8 mouse cellular contexts compared by ENCODE assay signal in genomic region chr6:124904991-124905860, GRCm38 (mm10). TPM values are rescaled to one million over a fixed set of nuclear protein-coding genes. Genes with fewer than 3 reads are reported as not detected.
DNase-seq lines count a peak whose midpoint lies in the region; ATAC-seq and TF ChIP-seq lines count a peak whose summit lies in the region.

No protein-coding gene starts in this region.

- H3K27me3 ChIP-seq in heart, embryonic 11.5 days (ENCODE audit: control insufficient read depth, insufficient read depth, low read length), result peaks cover 19% of the 10 kb centered on the region
- H3K27me3 ChIP-seq in forebrain, postnatal 0 days (ENCODE audit: insufficient read depth, low read length), result no peaks in the 10 kb centered on the region
- H3K27me3 ChIP-seq in midbrain, embryonic 12.5 days, result peaks cover 22% of the 10 kb centered on the region

- no peak for TF ChIP-seq CTCF in forebrain, postnatal 0 days (IDR thresholded peaks at IDR 0.05; ENCODE audit: low read depth)

- H3K4me2 ChIP-seq in heart, embryonic 11.5 days, result peak overlapping the region; percentile 75
- H3K4me2 ChIP-seq in forebrain, postnatal 0 days (ENCODE audit: low read depth), result peak overlapping the region; percentile 78
- peak overlapping the region; percentile 71 for H3K4me2 ChIP-seq in midbrain, embryonic 12.5 days (replicated peaks)

- DNase-seq in heart, adult 11 months, result no peak
- peak; percentile 39 for DNase-seq in brain, adult 2 months (ENCODE audit: low read depth, low spot score)
- DNase-seq in forebrain, postnatal 0 days, result no peak
- DNase-seq in frontal cortex, postnatal 10 days (ENCODE audit: low spot score in 2 of 2), result no peak
- no peak for DNase-seq in gastrocnemius, postnatal 36 days
- DNase-seq in thymus, postnatal 14 days, result no peak

- ATAC-seq in heart, embryonic 11.5 days (replicated peaks; ENCODE audit: insufficient number of reproducible peaks, low FRiP score, low TSS enrichment), result no peak
- ATAC-seq in forebrain, postnatal 0 days, result no peak
- no peak for ATAC-seq in midbrain, embryonic 12.5 days (ENCODE audit: low FRiP score, low read depth)

- H3K4me1 ChIP-seq in heart, embryonic 11.5 days (ENCODE audit: control insufficient read depth, insufficient read depth, low read length), result peaks cover 20% of the 10 kb centered on the region
- peaks cover 11% of the 10 kb centered on the region for H3K4me1 ChIP-seq in forebrain, postnatal 0 days (ENCODE audit: insufficient read depth)
- peaks cover 32% of the 10 kb centered on the region for H3K4me1 ChIP-seq in midbrain, embryonic 12.5 days

- no peaks in the 10 kb centered on the region for H3K9me3 ChIP-seq in heart, embryonic 11.5 days (replicated peaks; ENCODE audit: control insufficient read depth, low read length)
- H3K9me3 ChIP-seq in forebrain, postnatal 0 days (ENCODE audit: low read length), result no peaks in the 10 kb centered on the region
- no peaks in the 10 kb centered on the region for H3K9me3 ChIP-seq in midbrain, embryonic 12.5 days

- 34% methylated on average over 13 of the region's 16 CpGs for WGBS in heart, embryonic 11.5 days (ENCODE audit: insufficient replicate concordance)
- 31% methylated on average over 14 of the region's 16 CpGs for WGBS in forebrain, postnatal 0 days
- WGBS in midbrain, embryonic 12.5 days, result 32% methylated on average over 13 of the region's 16 CpGs

- intact Hi-C loops in gastrocnemius, postnatal 36 days (cut with DNase I), result loop anchor here (1.0 to 5.0 kb wide), 5 partner anchors 25 to 177 kb away; partner anchors contain the start of genes P3h3 and Zfp384

- peak overlapping the region; percentile 53 for H3K4me3 ChIP-seq in heart, embryonic 11.5 days (ENCODE audit: low read depth, low read length)
- peak overlapping the region; percentile 40 for H3K4me3 ChIP-seq in forebrain, postnatal 0 days (ENCODE audit: low read depth, low read length)
- H3K4me3 ChIP-seq in midbrain, embryonic 12.5 days, result peak overlapping the region; percentile 45

- H3K27ac ChIP-seq in heart, embryonic 11.5 days (ENCODE audit: low read depth, low read length), result peak overlapping the region; percentile 97
- H3K27ac ChIP-seq in forebrain, postnatal 0 days (ENCODE audit: low read depth, low read length), result peak overlapping the region; percentile 99
- peak overlapping the region; percentile 99 for H3K27ac ChIP-seq in midbrain, embryonic 12.5 days (replicated peaks)

- no peaks in the 10 kb centered on the region for H3K36me3 ChIP-seq in heart, embryonic 11.5 days (ENCODE audit: control insufficient read depth, insufficient read depth, low read length)
- no peaks in the 10 kb centered on the region for H3K36me3 ChIP-seq in forebrain, postnatal 0 days (ENCODE audit: insufficient read depth)
- no peaks in the 10 kb centered on the region for H3K36me3 ChIP-seq in midbrain, embryonic 12.5 days

- peak overlapping the region; percentile 77 for H3K9ac ChIP-seq in heart, embryonic 11.5 days (ENCODE audit: low read depth, low read length)
- H3K9ac ChIP-seq in forebrain, postnatal 0 days, result peak overlapping the region; percentile 74
- H3K9ac ChIP-seq in midbrain, embryonic 12.5 days (replicated peaks), result peak overlapping the region; percentile 80

RNA-seq across cellular contexts. Expression of gene Lag3, which starts 6.3 kb away (rescaled TPM):
- polyA plus RNA-seq in heart, embryonic 11.5 days (2014; fragmentation: Nextera tagmentation; extraction: Ambion mirVana), result 1.1 and 1.3 TPM in 2 replicates
- total RNA-seq in forebrain, postnatal 0 days (2014; rRNA removed), result 1.9 and 2.4 TPM in 2 replicates
- 2.6 and 3.9 TPM in 2 replicates for polyA plus RNA-seq in forebrain, postnatal 0 days (2015; fragmentation: Nextera tagmentation; extraction: Ambion mirVana)
- 1.9 and 3.1 TPM in 2 replicates for polyA plus RNA-seq in midbrain, embryonic 12.5 days (2016; fragmentation: Nextera tagmentation; extraction: Ambion mirVana)
- total RNA-seq in gastrocnemius, postnatal 36 days (2021), result under 1 TPM in 1 of 2 experiments, not detected in 1; 0.25 TPM

RNA-seq across cellular contexts. Expression of gene Ptms, which starts 14.7 kb away (rescaled TPM):
- polyA plus RNA-seq in heart, embryonic 11.5 days (2014; fragmentation: Nextera tagmentation; extraction: Ambion mirVana), result 138 and 158 TPM in 2 replicates
- 722 and 784 TPM in 2 replicates for total RNA-seq in forebrain, postnatal 0 days (2014; rRNA removed)
- polyA plus RNA-seq in forebrain, postnatal 0 days (2015; fragmentation: Nextera tagmentation; extraction: Ambion mirVana), result 1,090 and 1,099 TPM in 2 replicates
- polyA plus RNA-seq in midbrain, embryonic 12.5 days (2016; fragmentation: Nextera tagmentation; extraction: Ambion mirVana), result 525 and 672 TPM in 2 replicates
- total RNA-seq in gastrocnemius, postnatal 36 days (2021), result 100 to 1,000 TPM; 101 to 129 TPM

RNA-seq across cellular contexts. Expression of gene Cd4, which starts 17.2 kb away (rescaled TPM):
- polyA plus RNA-seq in heart, embryonic 11.5 days (2014; fragmentation: Nextera tagmentation; extraction: Ambion mirVana), result not detected in 2 replicates
- total RNA-seq in forebrain, postnatal 0 days (2014; rRNA removed), result 0.57 and 0.69 TPM in 2 replicates
- 0.25 and 0.72 TPM in 2 replicates for polyA plus RNA-seq in forebrain, postnatal 0 days (2015; fragmentation: Nextera tagmentation; extraction: Ambion mirVana)
- 0.20 TPM in 1 of 2 replicates, not detected in the other for polyA plus RNA-seq in midbrain, embryonic 12.5 days (2016; fragmentation: Nextera tagmentation; extraction: Ambion mirVana)
- total RNA-seq in gastrocnemius, postnatal 36 days (2021), result 1 to 10 TPM in 1 of 2 experiments, not detected in 1; 2.8 TPM

RNA-seq across cellular contexts. Expression of gene Mlf2, which starts 26.0 kb away (rescaled TPM):
- 326 and 347 TPM in 2 replicates for polyA plus RNA-seq in heart, embryonic 11.5 days (2014; fragmentation: Nextera tagmentation; extraction: Ambion mirVana)
- total RNA-seq in forebrain, postnatal 0 days (2014; rRNA removed), result 432 and 471 TPM in 2 replicates
- 665 and 718 TPM in 2 replicates for polyA plus RNA-seq in forebrain, postnatal 0 days (2015; fragmentation: Nextera tagmentation; extraction: Ambion mirVana)
- polyA plus RNA-seq in midbrain, embryonic 12.5 days (2016; fragmentation: Nextera tagmentation; extraction: Ambion mirVana), result 452 and 459 TPM in 2 replicates
- 100 to 1,000 TPM; 201 to 209 TPM for total RNA-seq in gastrocnemius, postnatal 36 days (2021)

RNA-seq across cellular contexts. Expression of gene Gpr162, which starts 41.4 kb away (rescaled TPM):
- polyA plus RNA-seq in heart, embryonic 11.5 days (2014; fragmentation: Nextera tagmentation; extraction: Ambion mirVana), result 0.69 and 0.80 TPM in 2 replicates
- total RNA-seq in forebrain, postnatal 0 days (2014; rRNA removed), result 154 and 160 TPM in 2 replicates
- 30.3 and 38.1 TPM in 2 replicates for polyA plus RNA-seq in forebrain, postnatal 0 days (2015; fragmentation: Nextera tagmentation; extraction: Ambion mirVana)
- polyA plus RNA-seq in midbrain, embryonic 12.5 days (2016; fragmentation: Nextera tagmentation; extraction: Ambion mirVana), result 11.8 and 11.9 TPM in 2 replicates
- total RNA-seq in gastrocnemius, postnatal 36 days (2021), result under 1 TPM; 0.12 to 0.23 TPM
